Mouse (Mus musculus) NIH3T3 (cell line): Measurements from ENCODE around the gene Jag1.

ENCODE experiments used
- DNase-seq: peaks from one replicate; pipeline ENCODE4 v3.0.0-alpha.2; 2012; ENCODE audit warnings: low read depth

The Jag1 gene

DNA sequence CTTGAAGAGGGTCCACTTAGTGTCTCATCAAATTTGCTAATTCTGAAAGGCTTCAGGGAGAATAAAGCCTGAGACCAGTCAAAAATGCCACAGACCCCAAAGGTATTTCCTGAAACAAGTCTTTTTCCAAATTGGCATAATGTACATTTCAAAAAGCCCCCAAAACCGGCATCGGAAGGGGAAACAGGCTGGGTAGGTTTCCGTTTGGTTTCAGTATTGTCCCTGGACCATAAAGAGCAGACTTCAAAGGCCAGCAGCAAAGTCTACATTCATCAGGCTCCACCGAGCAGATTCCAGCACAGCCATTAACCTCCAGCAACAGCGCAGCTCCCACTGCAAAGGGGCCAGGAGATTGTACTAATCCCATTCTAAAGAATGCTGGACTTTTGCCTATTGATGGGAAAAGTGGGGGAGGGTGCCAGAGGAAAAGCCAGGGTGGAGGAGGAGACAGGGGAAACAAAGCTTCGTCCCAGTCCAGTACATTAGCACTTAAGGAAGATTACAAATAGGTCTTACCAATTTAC is 17.2 kb downstream of the Jag1 start:
- no peak for DNase-seq

DNA sequence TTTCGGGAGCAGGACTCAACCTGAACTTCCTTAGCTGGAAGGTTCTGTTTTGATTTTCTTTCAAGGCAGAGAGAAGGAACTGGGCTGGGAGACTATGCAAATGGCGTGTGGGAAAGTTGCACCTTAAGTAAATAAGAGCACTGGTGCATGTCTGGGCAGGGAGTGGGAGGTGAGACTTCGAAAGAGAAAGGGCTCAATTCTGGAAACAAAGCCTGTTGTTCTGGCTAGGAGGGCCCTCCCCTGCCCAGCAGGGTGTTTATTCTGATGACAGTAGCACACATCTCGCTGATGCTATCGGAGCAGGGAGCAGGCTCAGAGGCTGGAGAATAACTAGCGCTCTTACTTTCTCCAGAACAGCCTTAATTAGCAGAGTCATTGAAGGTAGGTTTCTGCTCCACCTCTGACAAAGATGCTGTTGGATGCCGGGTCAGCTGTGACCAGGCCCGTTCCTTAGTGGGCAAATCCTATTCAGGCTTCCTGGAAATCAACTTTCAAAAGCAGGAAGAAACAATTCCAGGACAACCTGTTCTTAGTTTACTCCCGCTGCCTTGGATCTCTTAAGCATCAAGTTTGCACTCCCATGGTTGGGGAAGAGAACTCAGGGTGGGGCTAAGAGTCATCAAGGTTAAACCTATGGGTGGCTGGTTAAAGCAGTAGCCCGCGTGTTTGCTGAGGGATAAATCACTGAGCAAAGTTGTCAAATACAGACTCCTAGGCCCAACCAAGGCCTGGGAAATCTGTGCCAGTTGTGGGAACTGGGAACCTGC is 18.0 kb downstream of the Jag1 start:
- no peak for DNase-seq

DNA sequence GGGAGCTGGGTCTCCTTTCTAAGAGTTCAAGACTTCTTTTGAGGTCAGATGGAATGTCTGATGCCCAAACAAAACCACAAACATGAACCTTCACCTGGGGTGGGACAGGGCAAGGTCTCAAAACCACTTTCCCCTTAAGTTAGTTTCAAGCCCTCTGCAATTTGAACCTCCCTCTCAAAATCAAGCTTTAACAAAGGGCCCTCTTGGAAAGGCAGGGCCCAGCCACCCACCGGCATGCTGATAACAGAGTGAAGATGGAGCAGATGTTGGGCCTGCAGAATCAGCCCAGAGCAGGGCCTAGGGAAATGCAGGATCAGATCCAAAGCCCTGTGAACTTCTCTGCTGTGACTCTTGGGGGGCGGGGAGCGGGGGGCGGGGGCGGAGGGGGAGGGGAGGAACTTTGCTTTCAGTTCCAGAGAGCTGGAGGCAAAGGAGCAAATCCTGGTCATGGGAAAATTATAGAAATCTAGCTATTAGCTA is 19.4 kb downstream of the Jag1 start:
- no peak for DNase-seq

DNA sequence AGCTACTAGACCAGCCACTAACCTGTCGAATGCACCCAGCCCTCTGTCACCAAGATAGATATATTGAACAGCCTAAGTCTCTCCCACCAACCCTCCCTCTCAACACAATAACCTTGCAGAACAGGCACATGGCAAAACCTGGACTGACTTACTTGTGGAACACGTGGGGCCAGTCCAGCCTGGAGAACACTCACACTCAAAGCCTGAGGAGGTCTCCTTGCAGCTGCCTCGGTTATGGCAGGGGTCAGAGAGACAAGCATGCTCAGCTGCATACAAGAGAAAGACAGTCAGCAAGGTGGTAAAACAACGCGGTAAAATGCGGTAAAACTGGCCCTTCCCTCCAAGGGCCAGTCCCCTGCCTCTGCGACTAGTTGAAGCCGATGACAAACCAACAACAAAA is 22.1 kb downstream of the Jag1 start:
- DNase-seq: no peak

DNA sequence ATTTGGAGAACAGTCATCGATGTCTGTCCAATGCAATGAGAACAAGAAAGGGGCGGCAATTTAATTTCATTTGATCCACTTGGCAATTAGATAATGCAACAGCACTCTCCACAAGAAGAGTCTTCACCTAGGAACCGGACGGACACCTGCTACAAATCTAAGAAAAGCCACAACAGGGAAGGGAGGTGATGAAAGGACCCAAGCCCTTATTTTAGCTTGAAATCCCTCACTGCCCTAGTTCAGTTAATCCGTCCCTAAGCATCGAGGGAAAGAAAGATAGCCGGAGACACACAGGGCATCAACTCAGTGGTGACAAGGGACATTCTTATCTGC is 23.2 kb downstream of the Jag1 start:
- DNase-seq: no peak

DNA sequence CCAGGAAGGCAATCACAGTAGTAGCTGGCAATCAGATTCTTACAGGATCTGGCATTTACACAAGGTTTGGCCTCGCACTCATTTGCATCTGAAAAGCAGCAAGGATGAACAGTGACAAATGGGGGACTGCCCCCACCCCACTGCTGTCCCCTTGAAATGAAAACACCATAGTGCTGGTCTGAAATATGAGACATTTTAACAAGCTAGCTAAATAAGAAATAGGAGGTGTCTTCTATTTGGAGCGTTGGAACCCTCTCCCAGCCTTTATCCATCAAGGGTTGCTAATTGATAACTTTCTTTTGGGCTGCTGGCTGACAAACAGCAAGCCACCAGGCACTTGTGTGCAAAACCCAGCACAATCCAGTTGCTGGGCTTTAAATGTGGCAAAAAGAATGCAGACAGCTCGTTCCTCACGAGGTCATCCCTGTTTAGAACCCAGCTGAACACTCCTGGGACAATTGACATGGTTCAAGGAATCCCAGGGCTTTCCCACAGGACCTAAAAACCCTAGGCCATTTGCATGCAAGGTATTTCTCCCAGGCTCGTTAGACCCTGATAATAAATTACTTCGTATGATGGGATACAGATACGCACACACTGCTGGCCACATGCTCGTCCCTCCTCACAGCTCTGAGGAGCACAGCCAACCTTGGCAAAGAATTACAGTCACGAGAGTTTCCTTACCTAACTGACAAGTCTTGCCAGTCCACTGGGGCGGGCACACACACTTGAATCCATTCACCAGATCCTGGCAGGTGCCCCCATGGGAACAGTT is 23.7 kb downstream of the Jag1 start:
- no peak for DNase-seq

DNA sequence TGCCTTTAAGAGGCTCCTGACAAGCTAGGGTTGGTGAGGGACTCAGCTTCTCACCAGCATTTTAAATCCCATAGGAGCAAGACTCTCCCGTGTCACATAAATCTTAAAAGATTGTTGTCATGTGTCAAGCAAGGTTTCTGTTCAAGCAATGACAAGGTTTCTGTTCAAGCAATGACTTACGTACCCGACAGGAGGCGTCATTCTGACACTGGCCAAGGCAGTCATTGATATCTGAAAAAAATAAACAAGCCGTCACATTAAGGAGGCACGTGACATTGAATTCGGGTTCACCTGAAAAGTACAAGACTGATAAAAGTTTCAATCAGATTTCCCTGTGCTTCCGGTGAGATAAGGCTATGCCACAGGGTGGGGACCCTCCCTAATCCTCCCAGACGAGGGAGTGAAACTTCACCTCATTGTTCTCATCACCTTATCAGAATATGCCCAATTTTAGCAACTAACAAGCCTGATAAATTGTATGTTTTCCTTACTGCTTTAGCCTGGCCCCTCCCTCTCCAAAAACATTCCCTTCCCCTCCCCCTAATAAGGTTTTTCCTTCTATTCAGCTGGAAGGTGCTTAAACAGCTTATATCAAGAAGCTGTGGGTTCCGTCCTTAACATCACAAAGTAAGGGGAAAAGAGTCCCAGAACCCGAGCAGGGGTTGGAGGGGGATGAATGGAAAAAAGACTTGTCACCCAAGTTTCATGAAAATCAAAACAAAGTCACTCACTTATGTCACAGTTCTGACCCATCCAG is 24.5 kb downstream of the Jag1 start:
- no peak for DNase-seq

DNA sequence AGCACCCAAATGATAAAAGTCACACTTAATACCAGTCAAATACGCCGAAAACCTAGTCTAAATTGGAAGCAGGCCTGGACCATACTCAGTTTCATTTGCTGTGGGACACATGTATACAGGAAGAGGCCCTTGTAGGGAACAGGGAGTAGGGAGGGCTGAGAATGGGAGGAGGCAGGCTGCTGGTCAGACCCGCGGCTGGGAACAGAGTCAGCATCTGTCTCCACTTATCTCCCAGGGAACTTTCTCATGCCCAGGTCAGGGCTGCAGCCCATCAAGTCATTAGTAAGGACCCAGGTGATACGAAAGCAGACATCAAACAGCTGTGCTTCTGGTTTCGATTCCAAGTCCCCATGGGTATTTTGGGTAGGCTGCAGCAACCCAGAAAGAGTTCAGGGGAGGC is 28.7 kb downstream of the Jag1 start:
- no peak for DNase-seq

DNA sequence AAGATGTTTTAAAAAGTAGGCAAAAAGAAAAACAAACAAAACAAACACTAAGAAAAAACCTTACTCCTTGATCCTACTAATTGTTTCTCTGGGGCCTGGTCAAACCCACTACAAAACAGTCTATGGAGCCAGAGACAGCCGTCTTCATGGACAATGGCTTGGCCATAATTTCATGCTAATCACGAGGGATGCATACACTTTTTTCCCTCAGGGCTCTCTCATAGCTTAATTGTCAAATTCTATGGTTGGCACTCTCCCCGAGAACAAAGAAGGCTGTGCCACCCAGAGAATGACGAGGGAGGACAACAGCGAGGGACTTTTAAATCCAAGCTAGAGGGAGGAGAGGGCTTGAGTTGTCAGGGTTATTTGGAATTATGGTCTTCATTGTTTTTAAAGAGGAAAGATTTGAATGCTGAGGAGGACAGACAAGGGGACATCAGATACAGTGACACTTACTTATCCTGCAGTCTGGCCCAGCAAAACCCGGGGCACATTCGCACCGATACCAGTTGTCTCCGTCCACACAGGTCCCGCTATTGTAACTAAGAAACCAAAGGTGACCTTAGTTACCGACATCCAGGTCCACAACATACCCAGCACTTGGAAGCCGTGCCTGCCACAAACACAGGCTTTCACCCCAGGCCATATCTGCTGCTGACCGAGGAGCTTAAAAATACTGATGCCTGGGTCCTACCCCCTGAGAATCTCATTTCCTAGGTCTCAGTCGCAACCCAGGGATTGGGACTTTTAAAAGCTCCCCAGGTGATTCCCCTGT is 29.6 kb downstream of the Jag1 start:
- no peak for DNase-seq

DNA sequence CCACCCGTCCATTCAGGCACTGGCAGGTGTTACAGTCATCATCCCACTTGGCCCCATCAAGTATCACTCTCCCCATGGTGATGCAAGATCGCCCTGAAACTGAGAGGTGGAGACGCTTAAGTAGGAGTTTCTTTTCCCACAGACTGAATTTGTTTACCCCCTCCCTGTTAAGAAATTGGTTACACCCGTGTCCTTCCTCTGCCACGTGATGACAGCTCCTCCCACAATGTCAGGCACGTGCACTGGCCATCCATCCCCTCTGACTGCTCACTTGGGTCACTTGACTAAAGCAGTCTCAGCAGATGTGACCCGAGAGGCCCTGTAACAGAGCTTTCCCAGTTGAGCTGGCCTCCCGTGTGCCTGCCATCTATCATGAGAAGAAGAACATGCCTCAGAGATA is 31.2 kb downstream of the Jag1 start:
- DNase-seq: no peak

DNA sequence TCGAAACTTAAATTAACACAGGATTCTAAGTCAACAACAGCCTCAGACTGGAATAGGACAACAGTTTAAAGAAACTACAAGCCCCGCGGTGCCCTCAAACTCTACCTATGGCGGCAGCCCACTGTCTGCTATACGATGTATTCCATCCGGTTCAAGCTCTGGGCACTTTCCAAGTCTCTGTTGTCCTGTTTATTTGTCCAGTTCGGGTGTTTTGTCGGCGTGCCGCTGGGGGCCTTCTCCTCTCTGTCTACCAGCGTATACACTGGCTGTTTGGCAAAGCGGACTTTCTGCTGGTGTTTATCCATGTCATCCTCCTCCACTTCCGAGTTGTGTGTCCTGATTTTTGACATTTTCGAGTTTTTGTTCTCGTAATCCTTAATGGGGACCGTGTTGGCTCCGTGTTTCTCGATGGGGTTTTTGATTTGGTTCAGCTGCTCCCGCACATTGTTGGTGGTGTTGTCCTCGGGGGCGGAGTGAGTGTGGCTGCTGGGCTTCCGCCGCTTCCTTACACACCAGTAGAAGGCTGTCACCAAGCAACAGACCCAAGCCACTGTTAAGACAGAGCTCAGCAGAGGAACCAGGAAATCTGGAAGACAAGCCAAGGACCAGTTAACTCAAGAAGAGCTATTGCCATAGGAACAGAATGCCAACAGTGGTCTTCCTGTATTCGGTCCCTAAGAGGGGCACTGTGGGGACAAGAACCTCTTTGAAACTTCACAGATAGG is 33.4 kb downstream of the Jag1 start:
- DNase-seq: no peak

DNA sequence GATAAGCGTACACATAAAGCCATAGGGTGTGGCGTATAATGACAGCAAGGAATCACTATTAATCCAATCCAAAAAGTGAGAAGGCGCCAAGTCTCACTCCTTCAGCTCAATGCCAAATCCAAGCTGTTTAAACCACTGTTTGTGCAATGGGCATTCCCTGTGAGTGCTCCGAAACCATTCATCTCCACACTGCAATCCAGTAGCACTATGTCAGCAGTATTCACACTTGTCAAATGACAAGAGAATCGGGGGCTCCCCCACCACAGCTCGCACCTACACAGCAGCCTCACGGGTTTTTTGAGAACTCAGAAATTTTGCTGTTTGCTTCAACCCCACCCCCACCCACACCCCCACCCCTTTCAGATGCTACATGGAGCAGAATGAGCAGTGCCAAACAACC is 35.4 kb downstream of the Jag1 start:
- no peak for DNase-seq

DNA sequence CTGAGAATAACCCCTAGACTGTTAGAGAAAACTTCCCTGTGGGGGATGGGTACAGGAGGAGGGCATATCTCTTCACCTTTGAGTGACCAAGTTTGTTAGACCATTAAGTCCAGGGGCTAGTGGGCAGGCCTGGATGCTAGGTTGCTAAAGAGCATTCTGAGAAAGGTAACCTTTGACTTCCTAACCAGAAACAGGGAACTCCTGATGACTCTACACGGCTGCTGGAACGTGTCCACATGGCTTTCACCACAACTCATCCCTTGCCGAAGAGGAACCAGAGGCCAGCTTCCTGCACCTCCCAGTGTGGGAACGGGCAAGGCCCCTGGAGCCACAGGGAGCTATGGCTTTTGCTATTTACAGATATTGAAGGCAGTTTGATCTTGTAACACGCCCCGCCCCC is 36.0 kb downstream of the Jag1 start:
- peak; percentile 57 for DNase-seq

DNA sequence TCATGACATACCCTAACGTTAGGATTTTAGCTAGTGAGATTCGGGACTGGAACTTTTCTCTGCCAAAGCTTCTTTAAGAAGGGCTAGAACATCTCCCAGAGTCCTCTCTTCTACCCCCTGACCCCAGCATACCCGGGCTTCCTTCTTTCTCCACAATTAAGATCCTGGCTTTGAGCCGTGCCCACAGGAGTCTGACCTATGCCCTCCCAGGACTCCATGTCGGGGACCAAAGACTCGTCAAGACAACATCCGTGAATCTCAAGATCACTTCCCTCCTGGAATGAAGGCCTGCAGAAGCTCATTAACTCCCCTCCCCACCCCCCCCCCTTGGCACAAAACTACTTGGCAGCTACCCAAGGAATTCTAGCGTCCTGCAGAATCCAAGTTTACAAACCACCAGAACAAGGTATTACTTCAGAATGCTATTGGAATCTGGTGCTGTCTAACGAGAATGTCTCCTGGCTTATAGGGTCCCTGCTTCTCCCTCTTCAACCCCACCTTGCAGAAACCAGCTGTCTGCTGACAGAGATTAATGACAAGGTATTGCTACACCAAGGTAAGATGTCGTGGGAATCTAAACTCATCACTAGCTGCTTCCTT is 36.6 kb downstream of the Jag1 start:
- peak; percentile 40 for DNase-seq

DNA sequence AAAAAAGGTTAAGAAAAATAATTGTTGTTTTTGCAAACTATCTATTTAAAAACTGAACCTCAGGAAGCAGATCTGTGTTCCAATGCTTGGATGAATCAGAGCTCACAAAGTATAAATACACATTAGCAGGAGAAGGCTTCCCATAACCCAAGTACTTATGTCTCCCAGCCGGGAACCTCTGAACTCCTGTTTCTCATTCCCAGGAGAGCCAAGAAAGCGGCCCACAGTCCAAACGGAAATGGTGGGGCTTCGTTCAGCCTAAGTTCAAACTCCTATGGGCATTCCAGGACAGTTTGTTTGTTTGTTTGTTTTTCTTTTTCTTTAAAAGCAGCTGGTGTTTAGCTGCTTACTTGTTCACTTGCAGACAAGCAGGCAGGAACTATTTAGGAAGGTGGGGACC is 37.7 kb downstream of the Jag1 start:
- DNase-seq: no peak

DNA sequence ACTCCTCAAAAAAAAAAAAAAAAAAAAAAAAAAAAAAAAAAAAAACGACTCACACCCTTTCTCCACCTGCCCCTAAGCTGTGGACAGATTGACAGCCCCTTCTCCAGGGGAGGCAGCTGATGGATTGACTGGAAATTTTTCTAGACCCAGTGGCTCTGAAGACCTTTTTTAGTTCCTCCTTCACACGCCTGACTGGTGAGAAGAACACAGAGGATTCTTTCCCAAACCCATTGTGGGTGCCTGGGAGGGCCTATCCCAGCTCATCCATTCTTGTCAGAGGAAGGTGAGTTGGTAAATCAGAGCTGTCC is 42.2 kb downstream of the Jag1 start:
- DNase-seq: no peak

DNA sequence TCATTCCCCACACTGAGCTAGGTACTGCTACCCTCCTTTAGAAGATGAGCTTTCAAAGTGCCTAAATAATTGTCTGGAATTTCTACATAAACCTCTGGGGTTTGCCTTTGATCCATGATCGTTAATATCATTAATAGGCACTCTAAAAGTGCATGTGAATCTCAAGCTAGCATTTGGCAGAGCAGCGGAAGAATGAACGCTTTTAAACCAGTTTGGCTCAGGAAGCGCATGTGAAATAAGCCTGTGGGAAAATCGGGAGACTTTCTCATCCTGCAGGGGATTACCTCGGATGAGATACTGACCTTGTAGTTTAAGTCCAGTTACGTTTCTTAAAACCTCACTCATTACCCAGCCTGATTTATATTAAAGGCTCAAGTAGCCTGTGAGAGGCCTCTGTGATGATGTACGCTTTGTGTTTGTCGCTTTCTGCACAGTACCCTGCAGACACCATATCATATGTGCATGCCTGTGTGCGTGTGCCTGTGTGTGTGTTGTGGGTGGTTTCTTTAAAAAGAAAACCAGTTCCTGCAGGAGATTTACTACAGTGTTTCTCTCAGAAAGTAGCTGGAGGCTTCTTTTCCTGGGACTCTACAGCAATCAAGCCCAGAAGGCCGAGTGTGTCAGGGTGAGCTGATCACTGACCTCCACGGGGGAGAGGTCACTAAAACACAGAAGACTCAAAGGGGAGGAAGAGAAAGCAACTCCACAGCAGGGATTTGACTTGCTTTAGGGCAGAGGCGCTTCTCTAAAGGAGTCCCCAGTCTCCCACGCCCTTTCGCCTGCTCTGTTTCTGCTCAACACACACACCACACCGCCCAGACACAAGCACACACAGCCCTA is 42.8 kb downstream of the Jag1 start:
- DNase-seq: no peak

DNA sequence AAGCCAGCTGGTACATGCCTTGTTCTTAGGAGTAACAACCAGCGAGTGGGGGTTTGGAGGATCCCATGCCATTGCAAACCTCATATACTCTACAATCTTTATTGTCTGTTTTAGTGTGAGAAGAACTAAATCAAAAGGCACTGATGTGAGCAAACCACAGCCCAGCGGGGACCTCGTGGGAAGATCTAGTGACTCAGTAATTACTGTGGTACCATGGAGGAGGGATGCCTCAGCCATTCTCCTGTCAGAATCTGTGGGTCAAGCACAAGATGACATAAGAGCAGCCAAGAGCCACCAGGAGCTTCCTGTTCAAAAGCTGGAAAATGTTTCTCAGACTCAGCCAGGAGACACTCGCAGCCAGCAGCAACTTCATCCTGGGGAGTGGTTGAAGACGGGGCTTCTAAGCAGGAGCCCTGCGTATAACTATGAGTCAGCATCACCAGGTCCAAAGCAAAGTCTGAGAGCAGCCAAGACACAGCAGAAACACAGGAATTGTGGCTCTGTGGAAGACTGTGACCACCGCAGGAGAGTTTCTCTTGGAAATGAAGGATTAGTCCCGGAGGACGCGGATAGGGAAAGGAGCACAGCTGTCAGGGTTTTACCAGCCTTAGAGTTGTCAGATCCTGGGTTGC is 48.8 kb downstream of the Jag1 start:
- DNase-seq: peak; percentile 78

DNA sequence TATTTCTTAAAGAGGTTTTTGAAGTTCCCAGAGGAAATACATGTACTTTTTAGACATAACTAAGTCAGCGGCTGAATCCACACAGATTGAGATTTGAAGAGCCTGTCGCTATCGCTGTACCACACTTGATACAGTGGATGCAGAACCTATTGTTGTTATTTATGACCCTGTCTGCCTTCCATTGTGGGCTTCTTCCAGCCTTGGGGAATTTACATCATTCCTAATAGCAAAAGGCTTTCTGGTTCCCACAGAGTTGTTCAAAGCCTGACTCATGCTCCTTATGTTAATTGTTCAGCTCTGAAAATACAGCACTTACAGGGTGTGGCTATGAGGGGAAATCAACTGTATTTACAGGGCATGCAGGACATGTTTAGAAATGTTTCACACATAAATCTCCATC is 51.9 kb downstream of the Jag1 start:
- DNase-seq: no peak

DNA sequence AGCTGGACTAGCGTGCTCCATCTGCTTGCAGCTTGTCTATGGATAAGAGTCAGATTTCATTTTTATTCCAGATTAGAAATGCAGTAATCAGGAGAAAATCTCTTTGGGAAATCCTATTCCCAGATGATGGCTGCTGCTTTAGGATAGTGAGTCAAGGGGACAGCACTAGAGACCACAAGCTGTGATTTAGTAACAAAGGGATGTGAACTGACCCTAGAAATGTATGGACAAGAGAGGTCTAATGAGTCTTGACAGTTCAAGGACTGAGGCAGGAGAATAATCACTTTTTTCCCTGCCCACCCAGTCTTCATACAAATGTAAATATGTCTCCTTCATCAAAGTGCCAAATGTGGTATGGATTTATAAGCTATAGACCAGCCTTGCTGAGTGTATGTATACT is 52.6 kb downstream of the Jag1 start:
- no peak for DNase-seq
